Mouse (Mus musculus) right cerebral cortex, postnatal 25 days (tissue): ENCODE results near the gene Prickle3.
A peak's percentile ranks its signal among the peaks of the same experiment; 100 is the strongest.
"Not testable (repeated sequence)": the region's sequence is repeated elsewhere in the genome, so short reads cannot be mapped to it uniquely, and the experiment has no call there.

Experiments
- DNase-seq: peaks from one replicate; pipeline ENCODE4 v3.0.0; 2022

Prickle3 gene

GRCm38 (mm10) chrX:7672739-7673138 lies 15.7 kb downstream of the Prickle3 start:
- DNase-seq, result no peak

DNA sequence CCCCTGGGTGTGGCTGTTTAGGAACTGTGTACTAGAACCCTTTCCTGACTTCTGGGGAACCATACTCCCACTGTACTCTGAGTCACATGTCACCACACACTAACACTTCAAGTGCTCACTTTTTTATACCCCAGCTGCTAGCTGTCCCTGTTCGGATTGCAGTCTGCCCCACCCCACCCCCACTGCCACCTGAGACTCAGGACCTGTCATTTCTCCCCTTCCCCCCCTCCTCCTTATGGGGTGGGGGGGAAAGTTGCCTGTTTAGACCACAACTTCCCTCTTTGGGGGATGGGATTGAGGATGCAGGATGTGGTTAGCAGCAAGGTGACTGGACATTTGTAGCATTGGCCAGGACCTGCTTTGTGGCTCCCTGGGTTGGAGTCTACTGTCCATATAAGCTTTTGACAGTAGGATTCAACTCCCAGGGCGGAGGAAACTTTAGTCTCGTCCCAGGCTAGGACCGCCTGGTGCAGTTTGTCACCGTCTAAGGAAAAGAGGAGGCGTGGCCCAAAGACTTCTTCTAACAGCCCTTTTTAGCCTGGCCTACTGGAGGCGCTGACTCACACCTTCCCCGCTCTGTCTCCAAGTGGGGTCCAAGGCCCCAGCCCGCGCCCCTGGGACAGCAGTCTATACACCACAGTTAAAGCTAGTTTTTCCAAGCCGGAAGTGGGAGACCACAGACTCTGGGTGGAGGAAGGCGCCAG lies 16.7 kb downstream of the Prickle3 start:
- no peak for DNase-seq

GRCm38 (mm10) chrX:7674284-7675000 lies 17.4 kb downstream of the Prickle3 start:
- no peak for DNase-seq

GRCm38 (mm10) chrX:7675001-7675380 lies 17.9 kb downstream of the Prickle3 start:
- DNase-seq, result no peak

DNA sequence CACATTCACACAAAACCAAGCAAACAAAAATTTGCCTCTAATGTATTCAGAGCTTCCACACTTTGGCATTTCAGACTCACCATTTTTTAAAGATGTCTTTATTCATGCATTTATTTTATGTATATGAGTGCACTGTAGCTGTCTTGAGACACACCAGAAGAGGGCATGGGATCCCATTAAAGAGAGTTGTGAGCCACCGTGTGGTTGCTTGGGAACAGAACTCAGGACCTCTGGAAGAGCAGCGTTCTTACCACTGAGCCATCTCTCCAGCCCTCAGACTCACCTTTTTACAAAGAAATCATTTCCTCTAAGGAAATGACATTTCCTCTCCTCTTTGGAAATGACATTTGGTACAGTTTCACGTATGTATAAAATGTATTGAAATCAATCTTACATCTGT lies 21.9 kb downstream of the Prickle3 start:
- DNase-seq, result no peak

GRCm38 (mm10) chrX:7679405-7680056 lies 22.5 kb downstream of the Prickle3 start:
- peak; percentile 80 for DNase-seq

DNA sequence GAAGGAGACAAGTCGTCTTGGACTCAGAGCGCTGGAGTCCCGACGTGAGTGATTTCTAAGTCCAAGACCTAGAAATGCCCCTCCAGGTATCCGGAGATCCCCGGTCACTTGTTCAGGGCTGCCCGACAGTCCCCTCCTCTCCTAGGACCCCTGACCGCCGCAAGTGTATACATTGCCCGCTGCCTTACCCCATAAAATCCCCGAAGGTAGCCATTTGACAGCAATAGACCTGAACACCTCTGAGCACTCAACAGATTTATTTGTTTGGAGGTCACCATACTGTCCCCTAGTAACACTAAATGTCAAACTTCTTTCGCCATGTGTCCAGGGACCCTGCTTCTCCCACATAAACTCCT lies 23.0 kb downstream of the Prickle3 start:
- DNase-seq, result no peak

GRCm38 (mm10) chrX:7680864-7681263 lies 23.8 kb downstream of the Prickle3 start, which contains the start of gene Magix:
Magix (minus strand) TSS chrX:7681251.
- no peak for DNase-seq

- no peak for DNase-seq
These were observed 31.3 kb downstream of the Prickle3 start for GRCm38 (mm10) chrX:7688321-7688720.

DNA sequence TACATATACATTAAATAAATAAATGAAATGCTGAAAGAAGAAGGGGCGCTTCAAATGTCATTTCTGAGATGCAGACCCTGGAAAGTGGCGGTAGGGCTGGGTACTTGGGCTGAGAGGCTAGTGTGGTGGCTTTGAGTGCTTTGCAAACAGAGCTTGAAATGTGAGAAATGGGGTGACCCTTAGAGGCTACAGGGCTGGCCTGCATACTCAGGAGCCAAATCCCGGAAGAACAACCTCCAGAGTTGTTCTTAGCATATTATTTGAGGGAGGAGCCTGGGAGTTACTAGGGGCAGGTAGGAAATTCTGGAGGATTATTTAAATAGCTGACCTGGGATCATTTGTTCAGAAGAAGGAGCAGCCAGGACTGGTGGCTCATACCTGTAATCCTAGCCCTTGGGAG lies 33.4 kb downstream of the Prickle3 start:
- DNase-seq, result no peak

DNA sequence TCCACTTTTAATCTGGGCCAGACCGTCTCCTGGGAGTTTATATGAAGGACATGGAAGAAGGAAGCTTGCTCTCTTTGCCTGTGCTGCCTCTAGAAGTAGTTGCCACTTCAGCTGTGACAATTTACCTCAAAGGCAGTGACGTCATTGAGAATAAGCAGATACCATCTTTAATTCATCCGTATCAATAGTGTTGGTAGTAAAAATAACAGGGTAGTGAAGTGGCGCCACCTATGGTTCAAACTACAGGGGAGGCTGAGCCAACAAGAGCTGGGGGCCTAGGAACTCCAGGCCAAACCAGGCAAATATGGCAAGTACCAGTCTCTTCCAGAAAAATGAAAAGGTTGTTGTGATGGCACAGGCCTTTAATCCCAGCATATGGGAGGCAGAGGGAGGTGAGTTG lies 35.8 kb downstream of the Prickle3 start:
- no peak for DNase-seq

GRCm38 (mm10) chrX:7696520-7696919 lies 39.5 kb downstream of the Prickle3 start:
- no peak for DNase-seq

DNA sequence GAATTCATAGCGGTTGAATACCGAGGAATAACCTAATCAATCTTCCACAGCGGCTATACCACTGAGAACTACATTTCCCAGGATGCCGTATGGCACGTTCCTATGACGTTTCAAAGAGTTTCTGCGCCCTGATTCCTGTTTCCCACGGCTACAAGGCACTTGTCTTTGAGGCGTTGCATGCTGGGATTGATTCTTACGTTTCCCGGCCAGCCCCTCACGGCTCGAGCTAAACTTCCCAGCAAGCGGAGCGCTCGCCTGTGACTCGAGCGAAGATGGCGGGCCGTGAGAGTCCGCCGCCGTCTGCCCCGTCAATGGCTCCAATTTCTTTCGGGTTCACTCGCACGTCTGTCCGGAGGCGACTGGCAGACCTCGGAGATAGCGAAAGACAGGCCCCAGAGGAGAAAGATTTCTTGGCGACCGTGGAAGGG lies 39.9 kb downstream of the Prickle3 start, which contains the start of gene Gpkow:
TSS of gene Gpkow (plus strand) at position 178 of the 428 bp plus-strand sequence.
- DNase-seq, result peak; percentile 80

GRCm38 (mm10) chrX:7713764-7714134 lies 56.7 kb downstream of the Prickle3 start:
- DNase-seq, result not testable (repeated sequence)

DNA sequence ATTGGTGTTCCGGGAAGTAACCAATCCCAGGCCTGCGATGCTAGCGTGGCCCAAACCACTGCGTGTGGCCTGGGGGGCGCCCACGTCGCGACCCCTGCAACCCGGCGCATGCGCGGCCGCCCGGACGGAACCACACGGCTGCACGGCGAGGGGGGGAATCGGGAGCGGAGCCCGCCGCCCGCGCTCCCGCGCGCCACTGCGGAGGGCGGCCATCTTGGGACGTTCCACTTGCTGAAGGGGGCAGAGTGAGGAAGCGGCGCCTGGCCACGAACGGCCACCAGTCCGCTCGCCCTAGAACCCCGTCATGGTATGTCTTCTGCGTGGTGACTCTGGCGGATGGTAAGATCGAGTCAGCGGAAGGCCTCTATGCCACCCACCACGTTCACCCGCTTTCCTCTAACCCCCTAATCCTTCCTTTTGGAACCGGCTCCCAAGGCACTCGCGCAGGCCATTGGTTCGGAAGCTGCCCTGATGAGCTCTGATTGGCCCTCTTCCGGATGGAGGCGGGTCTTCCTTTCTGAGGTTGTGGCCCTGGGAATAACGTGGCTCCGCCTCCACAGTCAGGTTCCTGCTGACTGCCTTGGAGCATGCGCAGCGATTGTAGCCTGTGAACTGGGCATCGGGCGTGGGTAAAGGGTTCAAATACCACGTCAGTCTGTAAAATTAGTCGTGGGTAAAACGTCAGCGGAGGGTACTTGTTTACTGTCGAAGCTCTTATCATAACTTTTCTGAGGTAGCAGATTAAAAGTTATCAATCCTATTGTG lies 57.3 kb downstream of the Prickle3 start, which contains the start of gene Wdr45:
TSS of gene Wdr45 (plus strand) at position 199 of the 765 bp plus-strand sequence.
- peak; percentile 87 for DNase-seq

GRCm38 (mm10) chrX:7716058-7716457 lies 59.0 kb downstream of the Prickle3 start:
- DNase-seq, result not testable (repeated sequence)
